Mouse (Mus musculus) C2C12 (cell line): ENCODE measurements around the gene Rorc.

Source experiments
- CTCF ChIP-seq: IDR thresholded peaks from one replicate; pipeline ENCODE4 v1.5.1; 2011; ENCODE audit not compliant: control insufficient read depth, insufficient read depth, insufficient read length
- MAX ChIP-seq: IDR thresholded peaks from one replicate; pipeline ENCODE4 v1.6.1; 2011; ENCODE audit warnings: mild to moderate bottlenecking, control low read depth

- TF ChIP-seq CTCF, result no peak
- no peak for TF ChIP-seq MAX
These were observed 18.4 kb downstream of the Rorc start for GRCm38 (mm10) chr3:94391001-94391400.
